Mouse (Mus musculus) liver, postnatal 0 days (tissue): ENCODE results near the gene Tmem243. TPM values are rescaled to one million over a fixed set of nuclear protein-coding genes. Genes with fewer than 3 reads are reported as not detected.

Source experiments
- ATAC-seq: fragments of 200-750 bp; cut with Nextera tagmentation; 2 replicates; pipeline ENCODE4 v1.8.0; 2017; ENCODE audit warnings: mild to moderate bottlenecking, moderate library complexity
- DNase-seq: peaks from one replicate; pipeline ENCODE4 v3.0.0-alpha.2; 2016
- H3K27ac ChIP-seq: fragments of 300-500 bp; sonication (generic); 2 replicates; pipeline ENCODE4 v1.5.1; 2014; ENCODE audit warnings: antibody characterized with exemption, moderate library complexity, mild to moderate bottlenecking, low read depth
- H3K27me3 ChIP-seq: fragments of 300-500 bp; sonication (generic); 2 replicates; pipeline ENCODE4 v1.6.1; 2014; ENCODE audit warnings: low read length, control low read depth, mixed read lengths; ENCODE audit not compliant: insufficient read depth
- H3K36me3 ChIP-seq: fragments of 300-500 bp; sonication (generic); replicated peaks from 2 replicates; pipeline ENCODE4 v1.6.1; 2014; ENCODE audit warnings: mild to moderate bottlenecking, control low read depth, low read length, moderate library complexity, mixed read lengths; ENCODE audit not compliant: insufficient read depth
- H3K4me1 ChIP-seq: fragments of 300-500 bp; sonication (generic); 2 replicates; pipeline ENCODE4 v1.6.1; 2014; ENCODE audit warnings: antibody characterized with exemption, mild to moderate bottlenecking, control low read depth; ENCODE audit not compliant: insufficient read depth
- H3K4me2 ChIP-seq: fragments of 300-500 bp; sonication (generic); 2 replicates; pipeline ENCODE4 v1.6.1; 2014; ENCODE audit warnings: low read depth, mild to moderate bottlenecking, low read length, moderate library complexity, mixed read lengths
- H3K4me3 ChIP-seq: fragments of 300-500 bp; sonication (generic); 2 replicates; pipeline ENCODE4 v1.5.1; 2014; ENCODE audit warnings: low read depth, low read length
- H3K9ac ChIP-seq: fragments of 300-500 bp; sonication (generic); replicated peaks from 2 replicates; pipeline ENCODE4 v1.6.1; 2014; ENCODE audit warnings: mild to moderate bottlenecking, moderate library complexity
- H3K9me3 ChIP-seq: fragments of 300-500 bp; sonication (generic); 2 replicates; pipeline ENCODE4 v1.6.1; 2016; ENCODE audit warnings: mild to moderate bottlenecking, control low read depth, low read length, mixed read lengths
- CTCF ChIP-seq: sonication (generic); IDR thresholded peaks from 2 replicates; pipeline ENCODE4 v1.5.1; 2016; ENCODE audit warnings: antibody characterized with exemption, low read depth
- EP300 ChIP-seq: IDR thresholded peaks from 2 replicates; pipeline ENCODE4 v1.6.1; 2016; ENCODE audit warnings: antibody characterized with exemption, low read depth, mild to moderate bottlenecking
- WGBS: fragments of 180-500 bp; shearing (Covaris S2); extraction: QIAGEN DNeasy Blood & Tissue Kit; methylation state at CpG from one replicate; pipeline ENCODE4 v1.1.7; 2014; ENCODE audit not compliant: insufficient replicate concordance; 5-methylcytosine and 5-hydroxymethylcytosine counted together
- polyA plus RNA-seq: library from polyadenylated mRNA; unstranded; fragments of >200 nt; fragmentation: Nextera tagmentation; extraction: Ambion mirVana; gene quantifications from 2 replicates; pipeline ENCODE4 v1.2.1, GENCODE M21; 2015

The Tmem243 gene
- polyA plus RNA-seq, 1 experiment from 2014 or later = 50.9 TPM

DNA sequence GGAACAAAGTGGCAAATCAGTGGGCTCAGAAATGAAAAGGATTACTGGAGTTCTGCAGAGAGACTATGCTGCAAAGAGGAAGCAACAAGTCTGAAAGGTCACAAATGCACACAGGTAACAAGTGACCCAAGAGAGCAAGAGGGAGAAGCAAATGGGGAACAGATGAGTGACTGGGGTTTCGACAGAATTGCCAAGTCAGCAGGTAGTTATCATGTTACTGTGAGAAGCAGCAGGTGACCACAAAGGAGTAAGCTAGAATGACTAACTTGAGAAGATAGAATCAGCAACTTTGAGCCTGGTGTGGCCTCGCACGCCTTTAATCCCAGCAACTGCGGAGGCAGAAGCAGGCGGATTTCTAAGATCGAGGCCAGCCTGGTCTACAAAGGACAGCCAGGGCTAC, 41.9 kb downstream of the Tmem243 start:
- TF ChIP-seq CTCF (no peak), EP300 (no peak)
- 83% methylated on average over 6 of the region's 6 CpGs for WGBS
- no peak overlapping the region for H3K4me3 ChIP-seq
- H3K9ac ChIP-seq = no peak overlapping the region
- no peak overlapping the region for H3K27ac ChIP-seq
- peaks cover 35% of the 10 kb centered on the region for H3K36me3 ChIP-seq
- no peak overlapping the region for H3K4me2 ChIP-seq
- no peak for DNase-seq
- no peak for ATAC-seq
- H3K9me3 ChIP-seq = no peaks in the 10 kb centered on the region
- H3K27me3 ChIP-seq = no peaks in the 10 kb centered on the region
- H3K4me1 ChIP-seq = no peaks in the 10 kb centered on the region

DNA sequence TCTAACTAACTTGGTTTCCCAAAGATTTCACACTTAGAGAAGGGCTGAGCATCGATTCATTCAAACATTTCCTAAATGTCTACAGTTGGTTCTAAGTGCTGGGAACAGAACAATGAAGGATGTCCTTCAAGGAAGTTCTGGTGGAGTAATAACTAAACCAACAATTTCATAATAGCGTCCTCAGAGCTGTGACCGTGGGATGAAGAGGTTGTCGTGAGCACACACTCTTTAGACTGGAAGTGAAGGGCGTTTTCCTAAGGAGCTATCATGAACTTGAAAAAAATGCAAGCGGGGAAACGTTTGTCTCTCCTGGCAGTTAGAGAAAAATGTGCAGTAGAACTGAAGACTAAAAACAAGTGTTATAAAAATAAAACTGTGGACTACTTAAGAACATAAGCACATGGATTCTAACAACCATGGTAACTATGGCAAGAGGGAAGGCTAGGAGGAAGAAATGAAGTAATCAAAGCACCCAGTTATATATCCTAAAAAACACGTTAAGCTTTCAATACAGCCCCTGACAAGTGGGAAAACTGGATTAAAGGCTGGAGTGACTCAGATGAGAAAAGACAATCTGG, 48.9 kb downstream of the Tmem243 start:
- Histone ChIP-seq H3K4me3 (no peak overlapping the region), H3K4me2 (no peak overlapping the region), H3K9me3 (no peaks in the 10 kb centered on the region), H3K36me3 (peaks cover 33% of the 10 kb centered on the region), H3K27ac (no peak overlapping the region), H3K4me1 (no peaks in the 10 kb centered on the region), H3K9ac (no peak overlapping the region), H3K27me3 (no peaks in the 10 kb centered on the region)
- ATAC-seq = no peak
- no peak for TF ChIP-seq EP300
- no peak for DNase-seq
- WGBS = 74% methylated on average over 8 of the region's 8 CpGs

DNA sequence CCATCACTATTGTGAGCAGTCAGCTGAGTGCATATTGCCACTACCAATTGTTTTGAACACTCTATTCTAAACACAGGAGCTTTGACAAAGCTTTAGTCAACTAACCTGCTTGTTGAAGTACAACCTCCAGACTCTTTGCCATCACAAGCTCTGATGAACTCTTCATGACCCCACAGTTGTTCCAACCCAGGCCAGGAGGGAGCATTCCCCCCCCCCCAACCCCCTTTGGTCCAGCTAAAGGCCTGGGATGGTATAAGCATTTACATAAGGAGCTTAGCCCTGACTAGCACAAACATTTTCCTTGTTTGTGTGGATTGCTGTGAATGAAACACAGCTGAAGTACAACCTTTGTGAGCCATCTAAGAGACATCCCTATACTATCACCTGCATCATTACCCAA, 56.3 kb downstream of the Tmem243 start:
- H3K27ac ChIP-seq = no peak overlapping the region
- H3K27me3 ChIP-seq = no peaks in the 10 kb centered on the region
- peaks cover 10% of the 10 kb centered on the region for H3K4me1 ChIP-seq
- H3K9me3 ChIP-seq = no peaks in the 10 kb centered on the region
- no peak for DNase-seq
- H3K36me3 ChIP-seq = peaks cover 2% of the 10 kb centered on the region; the same call in 1 of the 2 replicates
- no peak overlapping the region for H3K4me3 ChIP-seq
- H3K4me2 ChIP-seq = no peak overlapping the region
- TF ChIP-seq EP300 (no peak), CTCF (no peak)
- ATAC-seq = no peak
- no peak overlapping the region for H3K9ac ChIP-seq

DNA sequence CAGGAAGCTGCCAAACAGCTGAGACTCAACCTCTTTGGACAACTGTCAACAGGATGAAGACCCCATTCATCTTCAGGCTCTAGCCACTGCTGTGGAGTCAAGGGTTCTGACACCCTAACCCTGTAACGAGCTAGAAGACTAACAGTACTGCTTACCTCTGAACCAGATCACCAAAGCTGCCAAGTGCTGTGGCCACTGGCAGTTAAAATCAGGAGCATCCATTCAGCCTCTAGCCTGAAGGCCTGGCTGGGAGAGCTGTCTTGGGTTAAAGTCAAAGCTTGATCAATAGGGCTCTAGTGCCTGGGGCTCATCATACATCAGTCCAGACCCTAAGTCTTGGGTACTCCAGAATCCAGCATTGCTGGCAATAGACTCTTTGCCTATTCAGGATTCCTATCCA, 56.9 kb downstream of the Tmem243 start:
- Histone ChIP-seq H3K9me3 (no peaks in the 10 kb centered on the region), H3K4me1 (peaks cover 14% of the 10 kb centered on the region), H3K27ac (no peak overlapping the region), H3K27me3 (no peaks in the 10 kb centered on the region), H3K4me3 (no peak overlapping the region), H3K9ac (no peak overlapping the region), H3K4me2 (no peak overlapping the region), H3K36me3 (no peaks in the 10 kb centered on the region; the same call in 1 of the 2 replicates)
- WGBS = 76% methylated on average over 1 of the region's 1 CpGs
- DNase-seq (no peak), ATAC-seq (no peak)
- TF ChIP-seq EP300 (no peak), CTCF (no peak)

DNA sequence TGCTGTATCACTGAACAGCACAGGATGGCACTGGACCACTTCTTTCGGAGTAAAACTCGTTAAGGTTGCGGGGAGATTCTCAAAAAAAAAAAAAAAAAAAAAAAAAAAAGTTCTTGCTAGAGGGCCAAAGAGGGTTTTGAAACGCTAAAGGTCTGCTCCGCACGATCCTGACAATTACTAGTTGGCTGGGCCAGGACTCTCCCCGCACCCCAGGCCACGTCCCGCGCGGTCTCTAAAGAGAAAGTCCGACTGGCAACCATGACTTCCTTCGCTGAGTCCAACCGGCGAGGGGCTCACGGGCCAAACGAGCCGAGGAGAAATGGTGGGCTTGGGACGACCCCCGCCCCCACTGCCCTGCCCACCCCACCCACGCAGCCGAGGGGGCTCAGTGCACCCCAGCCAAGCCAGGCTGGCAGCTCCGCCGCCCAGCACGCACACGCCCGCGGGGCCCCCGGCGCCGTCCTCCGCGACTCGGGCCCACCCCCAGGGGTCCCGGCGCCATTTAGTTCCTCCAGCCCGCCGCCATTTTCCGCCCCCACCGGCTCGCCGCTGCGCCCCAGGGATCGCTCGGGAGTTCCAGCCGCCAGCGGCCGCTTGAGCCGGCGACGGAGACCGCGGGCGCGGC, 60.5 kb downstream of the Tmem243 start:
- Histone ChIP-seq H3K36me3 (no peaks in the 10 kb centered on the region), H3K4me3 (peak overlapping the region; percentile 87), H3K4me2 (peak overlapping the region; percentile 87), H3K4me1 (peaks cover 17% of the 10 kb centered on the region), H3K27me3 (no peaks in the 10 kb centered on the region), H3K27ac (peak overlapping the region; percentile 98), H3K9ac (peak overlapping the region; percentile 96), H3K9me3 (no peaks in the 10 kb centered on the region)
- DNase-seq (no peak), ATAC-seq (peak; percentile 22)
- TF ChIP-seq EP300 (no peak), CTCF (no peak)
- under 1% methylated on average over 47 of the region's 55 CpGs for WGBS

DNA sequence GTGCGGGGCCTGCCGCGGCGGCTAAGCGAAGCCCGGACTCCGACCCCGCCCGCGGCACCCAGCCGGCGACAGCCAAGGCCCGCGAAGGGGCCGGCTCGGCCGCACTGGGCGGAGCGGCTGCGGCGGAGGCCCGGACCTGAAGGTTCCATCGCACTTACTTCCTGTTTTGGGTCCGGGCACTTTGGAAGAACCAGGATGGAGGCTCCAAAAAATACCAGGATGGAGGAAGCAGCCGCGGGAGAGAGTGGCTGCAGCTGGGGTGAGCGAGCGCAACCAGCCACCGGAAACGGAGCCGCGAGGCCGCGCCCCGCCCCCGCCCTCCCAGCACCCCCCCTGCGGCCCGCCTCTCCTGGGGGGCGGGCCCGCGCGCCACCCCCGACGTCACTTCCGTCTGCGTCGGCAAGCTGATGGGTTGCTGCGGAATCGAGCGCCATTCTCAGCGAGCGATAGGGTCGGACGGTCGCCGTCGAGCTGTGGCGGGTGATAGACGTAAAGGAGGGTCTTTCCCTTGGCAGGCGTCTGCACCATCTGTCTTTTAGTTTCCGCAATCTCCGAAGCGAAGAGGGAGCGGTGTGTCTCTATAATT, 61.1 kb downstream of the Tmem243 start, which contains the start of gene Dmtf1:
TSS of gene Dmtf1 (minus strand) at position 321 of the 586 bp plus-strand sequence.
- no peaks in the 10 kb centered on the region for H3K9me3 ChIP-seq
- peak; percentile 97 for ATAC-seq
- H3K27me3 ChIP-seq = no peaks in the 10 kb centered on the region
- H3K4me3 ChIP-seq = peak within 1 kb of the TSS; percentile 87
- TF ChIP-seq EP300 = no peak
- TF ChIP-seq CTCF = no peak
- H3K27ac ChIP-seq = peak within 1 kb of the TSS; percentile 98
- H3K4me2 ChIP-seq = peak within 1 kb of the TSS; percentile 87
- peak; percentile 94 for DNase-seq
- H3K4me1 ChIP-seq = peaks cover 17% of the 10 kb centered on the region
- no peaks in the 10 kb centered on the region for H3K36me3 ChIP-seq
- peak within 1 kb of the TSS; percentile 96 for H3K9ac ChIP-seq
- WGBS = 2% methylated on average over 62 of the region's 64 CpGs
